Mouse (Mus musculus): ENCODE measurements at regions not wholly inside any gene's neighbourhood (a gene's known extent, or its start where the extent isn't known, plus 50 kb on each side); places are given as distances from the start of the nearest gene placed in this dataset.

- no peak for DNase-seq (ENCODE audit: low spot score in 2 of 2)
These were observed 340.5 kb upstream of the Smim15 start for GRCm38 (mm10) chr13:107703736-107704135.

- peak in 1 of 2 experiments; percentile 31 for DNase-seq (ENCODE audit: low spot score in 2 of 2)
These were observed 343.7 kb upstream of the Smim15 start for GRCm38 (mm10) chr13:107700268-107701139.

GRCm38 (mm10) chr13:107699251-107699650, 345.0 kb upstream of the Smim15 start:
- DNase-seq (ENCODE audit: low spot score in 2 of 2) = no peak

- peak in 1 of 2 experiments; percentile 70 for DNase-seq (ENCODE audit: low spot score in 2 of 2)
These were observed 345.9 kb upstream of the Smim15 start for GRCm38 (mm10) chr13:107698345-107698744.

GRCm38 (mm10) chr13:107692123-107692830, 352.0 kb upstream of the Smim15 start:
- no peak for DNase-seq (ENCODE audit: low spot score in 2 of 2)

- DNase-seq (ENCODE audit: low spot score in 2 of 2) = no peak
These were observed 355.3 kb upstream of the Smim15 start for GRCm38 (mm10) chr13:107688972-107689371.

- DNase-seq (ENCODE audit: low spot score in 2 of 2) = no peak
These were observed 359.0 kb upstream of the Smim15 start for GRCm38 (mm10) chr13:107685231-107685630.

GRCm38 (mm10) chr13:107683909-107684308, 360.3 kb upstream of the Smim15 start:
- DNase-seq (ENCODE audit: low spot score in 2 of 2) = no peak

GRCm38 (mm10) chr13:107681719-107682118, 362.5 kb upstream of the Smim15 start:
- DNase-seq (ENCODE audit: low spot score in 2 of 2) = no peak

- no peak for DNase-seq (ENCODE audit: low spot score in 2 of 2)
These were observed 365.4 kb upstream of the Smim15 start for GRCm38 (mm10) chr13:107678860-107679259.

- no peak for DNase-seq (ENCODE audit: low spot score in 2 of 2)
These were observed 367.2 kb upstream of the Smim15 start for GRCm38 (mm10) chr13:107677091-107677470.

- DNase-seq (ENCODE audit: low spot score in 2 of 2) = no peak
These were observed 367.7 kb upstream of the Smim15 start for GRCm38 (mm10) chr13:107676310-107677090.

- no peak for DNase-seq (ENCODE audit: low spot score in 2 of 2)
These were observed 372.1 kb upstream of the Smim15 start for GRCm38 (mm10) chr13:107672166-107672565.

GRCm38 (mm10) chr13:107668509-107668908, 375.7 kb upstream of the Smim15 start:
- no peak for DNase-seq (ENCODE audit: low spot score in 2 of 2)

- DNase-seq (ENCODE audit: low spot score in 2 of 2) = no peak
These were observed 378.5 kb upstream of the Smim15 start for GRCm38 (mm10) chr13:107665775-107666174.

GRCm38 (mm10) chr13:107664197-107664596, 380.0 kb upstream of the Smim15 start:
- no peak for DNase-seq (ENCODE audit: low spot score in 2 of 2)

- no peak for DNase-seq (ENCODE audit: low spot score in 2 of 2)
These were observed 380.5 kb upstream of the Smim15 start for GRCm38 (mm10) chr13:107663745-107664144.

- no peak for DNase-seq (ENCODE audit: low spot score in 2 of 2)
These were observed 382.8 kb upstream of the Smim15 start for GRCm38 (mm10) chr13:107661414-107661813.

GRCm38 (mm10) chr13:107645865-107646645, 398.2 kb upstream of the Smim15 start:
- peak; percentile 34 to 38 for DNase-seq (ENCODE audit: low spot score in 2 of 2)

GRCm38 (mm10) chr13:107645121-107645864, 399.0 kb upstream of the Smim15 start:
- DNase-seq (ENCODE audit: low spot score in 2 of 2) = peak in 1 of 2 experiments; percentile 10
